11 mouse cellular contexts compared by ENCODE assay signal in genomic region chr6:54080518-54081285, GRCm38 (mm10).
"Had no signal": no experiment of that assay in that cellular context is flagged by ENCODE, and none has a peak within 500 bp of the region (broad histone marks: within the 10 kb centered on the region; RNA-seq: fewer than 3 reads in every experiment).

No protein-coding gene starts in this region.

- DNase-seq: kidney, postnatal 10 days; kidney, postnatal 4 days; right cerebral cortex, adult 18-20 months; right cerebral cortex, postnatal 25 days; thymus, postnatal 36 days had no signal

- ATAC-seq: midbrain, embryonic 16.5 days had no signal

- H3K4me1 ChIP-seq: midbrain, embryonic 12.5 days; neural tube, embryonic 13.5 days had no signal

- H3K9ac ChIP-seq: limb, embryonic 13.5 days; liver, embryonic 14.5 days; midbrain, embryonic 12.5 days; neural tube, embryonic 13.5 days had no signal

- H3K36me3 ChIP-seq: limb, embryonic 13.5 days; midbrain, embryonic 12.5 days; neural tube, embryonic 13.5 days had no signal

- H3K27ac ChIP-seq: layer of hippocampus, adult 2 months; limb, embryonic 13.5 days; liver, embryonic 14.5 days; midbrain, embryonic 12.5 days; neural tube, embryonic 13.5 days had no signal

- H3K9me3 ChIP-seq: limb, embryonic 13.5 days; midbrain, embryonic 12.5 days; neural tube, embryonic 13.5 days had no signal

- H3K27me3 ChIP-seq: limb, embryonic 13.5 days; midbrain, embryonic 12.5 days; neural tube, embryonic 13.5 days had no signal

- H3K4me3 ChIP-seq: layer of hippocampus, adult 2 months; limb, embryonic 13.5 days; midbrain, embryonic 12.5 days; neural tube, embryonic 13.5 days had no signal

- H3K4me2 ChIP-seq: limb, embryonic 13.5 days; midbrain, embryonic 12.5 days; neural tube, embryonic 13.5 days had no signal
